Comparison of ENCODE assay signal across 21 mouse cellular contexts in the genomic region with DNA sequence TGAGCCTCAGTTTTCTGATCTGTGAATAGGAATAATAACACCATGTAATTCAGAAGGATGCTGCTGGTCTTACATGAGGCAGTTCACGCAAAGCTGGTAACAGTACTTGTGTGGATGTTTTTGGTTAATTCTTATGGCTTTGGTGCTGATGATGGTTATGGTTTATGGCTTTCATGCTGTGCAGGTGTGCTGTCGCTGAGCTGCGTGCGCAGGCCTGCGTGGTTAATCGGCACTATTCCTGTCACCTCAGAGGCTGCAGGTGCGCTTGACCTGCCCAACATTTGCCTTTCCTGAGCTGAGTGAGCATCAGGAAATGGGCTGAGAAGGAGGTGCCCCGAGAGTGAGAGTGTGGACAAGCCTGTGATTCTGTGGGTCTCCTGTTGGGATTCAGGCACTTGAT.
"Had no signal": no experiment of that assay in that cellular context is flagged by ENCODE, and none has a peak within 500 bp of the region (broad histone marks: within the 10 kb centered on the region; RNA-seq: fewer than 3 reads in every experiment).

No protein-coding gene starts in this region.

- H3K27ac ChIP-seq: kidney, embryonic 15.5 days; limb, embryonic 12.5 days; limb, embryonic 15.5 days; liver, embryonic 14.5 days; macrophage; midbrain, embryonic 15.5 days; neural tube, embryonic 12.5 days; neural tube, embryonic 15.5 days; stomach, postnatal 0 days had no signal

- H3K4me3 ChIP-seq: kidney, embryonic 15.5 days; limb, embryonic 12.5 days; limb, embryonic 15.5 days; midbrain, embryonic 15.5 days; neural tube, embryonic 12.5 days; neural tube, embryonic 15.5 days had no signal

- H3K9me3 ChIP-seq: kidney, embryonic 15.5 days; limb, embryonic 12.5 days; limb, embryonic 15.5 days; midbrain, embryonic 15.5 days; neural tube, embryonic 12.5 days; neural tube, embryonic 15.5 days had no signal

- ATAC-seq: liver, postnatal 0 days; lung, postnatal 0 days; midbrain, embryonic 15.5 days had no signal

- H3K9ac ChIP-seq: kidney, embryonic 15.5 days; limb, embryonic 12.5 days; limb, embryonic 15.5 days; liver, embryonic 14.5 days; liver, postnatal 0 days; lung, embryonic 14.5 days; midbrain, embryonic 15.5 days; neural tube, embryonic 12.5 days; neural tube, embryonic 15.5 days had no signal

- H3K27me3 ChIP-seq: kidney, embryonic 15.5 days; limb, embryonic 12.5 days; limb, embryonic 15.5 days; midbrain, embryonic 15.5 days; neural tube, embryonic 12.5 days; neural tube, embryonic 15.5 days had no signal

- H3K4me2 ChIP-seq: kidney, embryonic 15.5 days; limb, embryonic 12.5 days; limb, embryonic 15.5 days; liver, embryonic 11.5 days; lung, embryonic 14.5 days; midbrain, embryonic 11.5 days; midbrain, embryonic 15.5 days; neural tube, embryonic 12.5 days; neural tube, embryonic 15.5 days had no signal

- DNase-seq: kidney, adult 11 months; kidney, adult 8-10 months; kidney, postnatal 10 days; kidney, postnatal 36 days; left cerebral cortex, postnatal 4 days; liver, postnatal 0 days; lung, embryonic 14.5 days; right cerebral cortex, postnatal 4 days; thymus, postnatal 4 days had no signal

- H3K36me3 ChIP-seq: kidney, embryonic 15.5 days; limb, embryonic 12.5 days; limb, embryonic 15.5 days; midbrain, embryonic 15.5 days; neural tube, embryonic 12.5 days; neural tube, embryonic 15.5 days had no signal
